Mouse (Mus musculus) kidney, adult 8-10 months (tissue): ENCODE results near the gene Areg.

Source experiments
- DNase-seq, 2 experiments: peaks; one replicate each; pipeline ENCODE4 v3.0.0; 2022

The Areg gene

GRCm38 (mm10) chr5:91176397-91176796 is 37.0 kb downstream of the Areg start:
- DNase-seq: no peak

- DNase-seq: no peak
These were observed 55.2 kb downstream of the Areg start for GRCm38 (mm10) chr5:91194572-91194971.
